8 mouse cellular contexts compared by ENCODE assay signal in genomic region chr19:44314871-44315414, GRCm38 (mm10). TPM values are rescaled to one million over a fixed set of nuclear protein-coding genes. Genes with fewer than 3 reads are reported as not detected.
DNase-seq lines count a peak whose midpoint lies in the region; ATAC-seq and TF ChIP-seq lines count a peak whose summit lies in the region.

No protein-coding gene starts in this region.

- H3K4me3 ChIP-seq in G1E (ENCODE audit: low read depth, low read length): peak overlapping the region; percentile 63; the same call in 1 of the 2 replicates
- H3K4me3 ChIP-seq in intestine, postnatal 0 days (ENCODE audit: low read depth, low read length): peak overlapping the region; percentile 41
- peak overlapping the region; percentile 54 for H3K4me3 ChIP-seq in liver, postnatal 0 days (ENCODE audit: low read depth, low read length)
- H3K4me3 ChIP-seq in olfactory bulb, adult 2 months (ENCODE audit: insufficient read depth, low read depth, low read length): peak overlapping the region; percentile 39

- DNase-seq in CD4-positive helper T cell, adult 2 months (ENCODE audit: low read depth, low spot score): peak; percentile 73
- DNase-seq in G1E (ENCODE audit: low spot score): no peak
- peak; percentile 70 for DNase-seq in embryo, embryonic 10.5 days (ENCODE audit: low spot score)
- DNase-seq in heart, adult 8-10 months (ENCODE audit: low spot score): peak; percentile 71
- peak; percentile 42 for DNase-seq in liver, postnatal 0 days
- DNase-seq in thymus, postnatal 14 days: no peak

- peak overlapping the region; percentile 44 for H3K9ac ChIP-seq in intestine, postnatal 0 days (ENCODE audit: low read depth, low read length)
- H3K9ac ChIP-seq in liver, postnatal 0 days (replicated peaks): peak overlapping the region; percentile 51

- no peak for TF ChIP-seq EP300 in liver, postnatal 0 days (IDR thresholded peaks at IDR 0.05; ENCODE audit: low read depth)

- H3K9me3 ChIP-seq in G1E (replicated peaks): no peaks in the 10 kb centered on the region
- H3K9me3 ChIP-seq in intestine, postnatal 0 days (ENCODE audit: control insufficient read depth): no peaks in the 10 kb centered on the region
- no peaks in the 10 kb centered on the region; the same call in 1 of the 2 replicates for H3K9me3 ChIP-seq in liver, postnatal 0 days (ENCODE audit: low read length)

- no peak for TF ChIP-seq POLR2A in olfactory bulb, adult 2 months (IDR thresholded peaks at IDR 0.05; ENCODE audit: insufficient read depth, low read depth, low read length)

- H3K4me1 ChIP-seq in G1E (ENCODE audit: insufficient read depth, low read depth, low read length): peaks cover 47% of the 10 kb centered on the region
- H3K4me1 ChIP-seq in intestine, postnatal 0 days (replicated peaks; ENCODE audit: control insufficient read depth, insufficient read depth, low read length): no peaks in the 10 kb centered on the region
- peaks cover 12% of the 10 kb centered on the region for H3K4me1 ChIP-seq in liver, postnatal 0 days (ENCODE audit: insufficient read depth)
- peaks cover 23% of the 10 kb centered on the region for H3K4me1 ChIP-seq in olfactory bulb, adult 2 months (ENCODE audit: control insufficient read depth, insufficient read depth, low read length)

- H3K36me3 ChIP-seq in G1E (replicated peaks): peaks cover 18% of the 10 kb centered on the region
- H3K36me3 ChIP-seq in intestine, postnatal 0 days (ENCODE audit: control insufficient read depth, insufficient read depth): no peaks in the 10 kb centered on the region
- no peaks in the 10 kb centered on the region for H3K36me3 ChIP-seq in liver, postnatal 0 days (replicated peaks; ENCODE audit: insufficient read depth, low read length)

- no peaks in the 10 kb centered on the region for H3K27me3 ChIP-seq in G1E (ENCODE audit: insufficient read depth, low read length)
- no peaks in the 10 kb centered on the region for H3K27me3 ChIP-seq in intestine, postnatal 0 days (replicated peaks; ENCODE audit: control insufficient read depth, insufficient read depth, low read length)
- no peaks in the 10 kb centered on the region for H3K27me3 ChIP-seq in liver, postnatal 0 days (ENCODE audit: insufficient read depth, low read length)

- peak overlapping the region; percentile 77 for H3K4me2 ChIP-seq in intestine, postnatal 0 days (replicated peaks; ENCODE audit: low read depth)
- peak overlapping the region; percentile 76 for H3K4me2 ChIP-seq in liver, postnatal 0 days (ENCODE audit: low read depth, low read length)

- ATAC-seq in G1E (ENCODE audit: extremely low read depth, insufficient number of reproducible peaks, low FRiP score, poor library complexity, severe bottlenecking): no peak
- peak; percentile 52; the same call in 1 of the 2 replicates for ATAC-seq in intestine, postnatal 0 days
- peak; percentile 65 for ATAC-seq in liver, postnatal 0 days

- 8% methylated on average over 11 of the region's 11 CpGs for WGBS in intestine, postnatal 0 days
- 3% methylated on average over 11 of the region's 11 CpGs for WGBS in liver, postnatal 0 days (ENCODE audit: insufficient replicate concordance)
- under 1% methylated on average over 11 of the region's 11 CpGs for WGBS in olfactory bulb, adult 2 months

- H3K27ac ChIP-seq in intestine, postnatal 0 days (ENCODE audit: low read depth, low read length): peak overlapping the region; percentile 71
- H3K27ac ChIP-seq in liver, postnatal 0 days (ENCODE audit: low read depth): peak overlapping the region; percentile 88
- peak overlapping the region; percentile 59 for H3K27ac ChIP-seq in olfactory bulb, adult 2 months (ENCODE audit: insufficient read depth, low read depth, low read length)

- no peak for TF ChIP-seq CTCF in G1E (IDR thresholded peaks at IDR 0.05; ENCODE audit: low read depth, low read length)
- no peak for TF ChIP-seq CTCF in intestine, postnatal 0 days (IDR thresholded peaks at IDR 0.05; ENCODE audit: low read depth)
- TF ChIP-seq CTCF in liver, postnatal 0 days (IDR thresholded peaks at IDR 0.05; ENCODE audit: low read depth): no peak
- no peak for TF ChIP-seq CTCF in olfactory bulb, adult 2 months (IDR thresholded peaks at IDR 0.05; ENCODE audit: insufficient read depth, low read depth, low read length)

RNA-seq across cellular contexts. Expression of gene Scd4, which starts 17.9 kb away (rescaled TPM):
- total RNA-seq in G1E (2014; fragmentation: Nextera tagmentation) (0.23 TPM in 1 of 2 replicates, not detected in the other), G1E (2017) (0.44 and 0.76 TPM in 2 replicates)
- polyA plus RNA-seq in G1E (2012): 0.10 and 0.13 TPM in 2 replicates
- 1 to 10 TPM; 2.6 to 5.1 (median 3.1) TPM for total RNA-seq in heart, adult 8-10 months (2022)
- polyA plus RNA-seq in intestine, postnatal 0 days (2015; fragmentation: Nextera tagmentation; extraction: Ambion mirVana): 0.04 TPM in 1 of 2 replicates, not detected in the other
- not detected in 2 replicates for polyA plus RNA-seq in liver, postnatal 0 days (2015; fragmentation: Nextera tagmentation; extraction: Ambion mirVana)
- polyA plus RNA-seq in olfactory bulb, adult 2 months (2012; ENCODE audit: insufficient read depth, insufficient read length, low replicate concordance, missing spikeins): not detected in 2 replicates

RNA-seq across cellular contexts. Expression of gene Scd2, which starts 21.5 kb away (rescaled TPM):
- 710 and 771 TPM in 2 replicates for total RNA-seq in G1E (2014; fragmentation: Nextera tagmentation)
- 537 and 649 TPM in 2 replicates for total RNA-seq in G1E (2017)
- 63.8 and 97.6 TPM in 2 replicates for polyA plus RNA-seq in G1E (2012)
- 10 to 100 TPM in 1 of 4 experiments, 1 to 10 TPM in 3; 7.5 to 10.2 (median 9.4) TPM for total RNA-seq in heart, adult 8-10 months (2022)
- 35.6 and 42.1 TPM in 2 replicates for polyA plus RNA-seq in intestine, postnatal 0 days (2015; fragmentation: Nextera tagmentation; extraction: Ambion mirVana)
- 5.9 and 6.2 TPM in 2 replicates for polyA plus RNA-seq in liver, postnatal 0 days (2015; fragmentation: Nextera tagmentation; extraction: Ambion mirVana)
- polyA plus RNA-seq in olfactory bulb, adult 2 months (2012; ENCODE audit: insufficient read depth, insufficient read length, low replicate concordance, missing spikeins): 299 and 337 TPM in 2 replicates

Comparison
In these comparisons a context has a peak if more than half of its experiments do, and no peak if none do; other contexts are left out.
1. DNase-seq: peak in CD4-positive helper T cell, adult 2 months (single experiment), embryo, embryonic 10.5 days (single experiment), heart, adult 8-10 months (single experiment) and liver, postnatal 0 days (single experiment); none in G1E (single experiment) and thymus, postnatal 14 days (single experiment).
2. Peak in every context shown above with its lines, with median percentiles within 50 percentile points of each other: H3K4me3 ChIP-seq and H3K27ac ChIP-seq.